Mouse (Mus musculus) liver, adult 2 months (tissue): Measurements from ENCODE around the gene Ryk. TPM values are rescaled to one million over a fixed set of nuclear protein-coding genes. Genes with fewer than 3 reads are reported as not detected.

ENCODE experiments used
- DNase-seq: peaks from one replicate; pipeline ENCODE4 v3.0.0-alpha.2; 2011; ENCODE audit warnings: low read depth, low spot score; ENCODE audit errors: extremely low read depth
- H3K27ac ChIP-seq: fragments of 200-500 bp; replicated peaks from 2 replicates; pipeline ENCODE4 v1.5.1; 2012; ENCODE audit warnings: low read depth, mild to moderate bottlenecking, control low read depth, inconsistent platforms, low read length; ENCODE audit not compliant: insufficient read depth
- H3K27me3 ChIP-seq: fragments of 200-500 bp; 2 replicates; pipeline ENCODE4 v1.6.1; 2012; ENCODE audit warnings: mild to moderate bottlenecking, moderate library complexity, low read length, inconsistent platforms; ENCODE audit not compliant: control insufficient read depth, insufficient read depth
- H3K36me3 ChIP-seq: fragments of 200-500 bp; 2 replicates; pipeline ENCODE4 v1.6.1; 2012; ENCODE audit warnings: low read length, inconsistent platforms; ENCODE audit not compliant: control insufficient read depth, insufficient read depth
- H3K4me1 ChIP-seq: fragments of 200-500 bp; 2 replicates; pipeline ENCODE4 v1.6.1; 2011; ENCODE audit warnings: low read length; ENCODE audit not compliant: control insufficient read depth, insufficient read depth
- H3K4me3 ChIP-seq: fragments of 200-500 bp; 2 replicates; pipeline ENCODE4 v1.5.1; 2011; ENCODE audit warnings: low read depth, mild to moderate bottlenecking, control low read depth, low read length, moderate library complexity; ENCODE audit not compliant: insufficient read depth
- H3K79me2 ChIP-seq: fragments of 200-500 bp; 2 replicates; pipeline ENCODE4 v1.6.1; 2012; ENCODE audit warnings: inconsistent platforms, mild to moderate bottlenecking, low read length, moderate library complexity; ENCODE audit not compliant: control insufficient read depth, insufficient read depth
- H3K9ac ChIP-seq: fragments of 200-500 bp; 2 replicates; pipeline ENCODE4 v1.6.1; 2012; ENCODE audit warnings: low read depth, mild to moderate bottlenecking, control low read depth, inconsistent platforms, low read length
- CTCF ChIP-seq: fragments of 200-500 bp; IDR thresholded peaks from 2 replicates; pipeline ENCODE4 v1.5.1; 2011; ENCODE audit warnings: low read depth, low read length, control low read depth
- POLR2A ChIP-seq: fragments of 200-500 bp; IDR thresholded peaks from 2 replicates; pipeline ENCODE4 v1.6.1; 2011; ENCODE audit warnings: low read length, control low read depth; ENCODE audit not compliant: insufficient read depth; ENCODE audit errors: extremely low read depth
- WGBS: fragments of 180-500 bp; shearing (Covaris S2); methylation state at CpG from one replicate; pipeline ENCODE4 v1.1.7; 2018; 5-methylcytosine and 5-hydroxymethylcytosine counted together
- polyA plus RNA-seq: library from polyadenylated mRNA; depleted of rRNA; stranded (reverse); fragments of >200 nt; gene quantifications from 2 replicates; pipeline ENCODE4 v1.2.3, GENCODE M21; 2012
- total RNA-seq: library from RNA; depleted of rRNA; stranded (reverse); fragments of >200 nt; gene quantifications from 2 replicates; pipeline ENCODE4 v1.2.3, GENCODE M21; 2014

The Ryk gene
- total and polyA plus RNA-seq, 2 experiments, result 17.2 to 26.6 TPM

DNA sequence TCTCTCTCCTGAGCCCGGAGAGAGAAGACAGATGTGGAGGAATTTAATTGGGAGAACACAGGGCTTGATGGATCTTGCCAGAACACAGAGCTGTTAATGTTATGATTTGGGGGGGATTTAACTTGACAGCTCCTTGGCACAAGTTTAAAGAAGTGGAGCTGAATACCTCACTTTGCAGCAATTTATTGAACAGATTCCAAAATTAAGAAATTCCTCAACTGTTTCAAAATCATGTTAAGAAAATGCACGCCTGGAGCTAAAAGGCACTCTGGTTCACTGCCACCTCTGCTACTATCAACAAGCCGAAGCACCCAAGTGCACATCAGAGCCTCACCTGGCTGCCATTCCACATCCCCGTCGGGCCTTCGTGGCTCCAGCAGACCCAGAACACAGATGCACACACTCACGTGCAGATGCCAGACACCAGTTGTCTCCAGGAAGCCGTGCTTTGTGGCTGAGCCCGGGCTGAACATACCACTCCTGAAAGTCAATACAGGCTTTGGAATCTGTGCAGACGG lies 28.6 kb upstream of the Ryk start:
- 79% methylated on average over 10 of the region's 10 CpGs for WGBS
- Histone ChIP-seq H3K27me3 (no peaks in the 10 kb centered on the region), H3K4me1 (peaks cover 1% of the 10 kb centered on the region; the same call in 1 of the 2 replicates), H3K9ac (no peak overlapping the region), H3K4me3 (no peak overlapping the region), H3K27ac (no peak overlapping the region), H3K36me3 (no peaks in the 10 kb centered on the region), H3K79me2 (no peaks in the 10 kb centered on the region)
- no peak for DNase-seq
- no peak for TF ChIP-seq POLR2A
- TF ChIP-seq CTCF, result no peak

GRCm38 (mm10) chr9:102811192-102811591 lies 23.5 kb upstream of the Ryk start:
- Histone ChIP-seq H3K4me3 (no peak overlapping the region), H3K4me1 (no peaks in the 10 kb centered on the region), H3K27ac (0 out of 2 replicates have a peak overlapping the region, but pooled peaks have one; percentile 4), H3K9ac (no peak overlapping the region), H3K36me3 (no peaks in the 10 kb centered on the region), H3K27me3 (no peaks in the 10 kb centered on the region), H3K79me2 (no peaks in the 10 kb centered on the region)
- DNase-seq, result no peak
- TF ChIP-seq POLR2A (no peak), CTCF (no peak)
- 87% methylated on average over 5 of the region's 5 CpGs for WGBS

DNA sequence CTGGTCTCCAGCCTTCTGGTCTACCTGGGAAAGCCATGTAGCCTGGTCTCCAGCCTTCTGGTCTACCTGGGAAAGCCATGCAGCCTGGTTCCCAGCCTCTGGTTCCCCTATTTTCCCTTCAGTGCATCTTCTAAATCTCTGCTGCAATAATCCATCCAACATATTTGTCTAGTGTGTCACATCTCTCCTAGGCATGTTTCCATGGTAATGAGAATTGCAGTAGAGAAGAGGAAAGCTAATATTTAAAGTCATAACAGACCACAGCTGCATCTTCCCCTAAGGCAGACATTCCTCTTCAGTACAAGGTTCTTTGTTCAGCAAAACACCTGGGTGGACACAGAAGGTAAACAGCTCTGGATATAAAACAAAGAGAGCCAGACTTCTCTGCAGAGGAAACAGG lies 16.5 kb upstream of the Ryk start:
- H3K79me2 ChIP-seq, result no peaks in the 10 kb centered on the region
- TF ChIP-seq CTCF (no peak), POLR2A (no peak)
- no peak for DNase-seq
- H3K4me1 ChIP-seq, result no peaks in the 10 kb centered on the region
- no peaks in the 10 kb centered on the region for H3K27me3 ChIP-seq
- no peak overlapping the region for H3K4me3 ChIP-seq
- H3K36me3 ChIP-seq, result no peaks in the 10 kb centered on the region
- H3K9ac ChIP-seq, result no peak overlapping the region
- H3K27ac ChIP-seq, result no peak overlapping the region

DNA sequence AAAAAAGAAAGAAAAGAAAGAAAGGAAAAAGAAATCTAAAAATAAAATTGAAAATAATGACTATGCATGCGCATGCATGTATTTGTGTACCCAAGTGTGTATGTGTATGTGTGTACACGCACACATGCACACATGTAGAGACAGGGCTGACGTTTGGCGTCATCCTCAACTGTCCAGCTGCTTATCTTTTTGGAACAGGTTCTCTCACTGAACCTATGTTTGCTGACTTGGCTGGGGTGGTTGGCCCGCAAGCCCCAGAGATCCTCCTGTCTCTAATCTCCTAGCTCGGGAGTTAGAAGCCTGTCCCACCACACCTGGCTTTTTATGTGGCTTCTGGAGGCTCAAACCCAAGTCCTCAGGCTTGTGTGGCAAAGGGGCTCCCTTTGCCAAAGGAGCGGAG lies 6.1 kb upstream of the Ryk start:
- no peak for DNase-seq
- Histone ChIP-seq H3K4me1 (no peaks in the 10 kb centered on the region), H3K9ac (no peak overlapping the region), H3K27ac (no peak overlapping the region), H3K79me2 (no peaks in the 10 kb centered on the region), H3K4me3 (no peak overlapping the region), H3K36me3 (no peaks in the 10 kb centered on the region), H3K27me3 (no peaks in the 10 kb centered on the region)
- WGBS, result 55% methylated on average over 7 of the region's 7 CpGs
- TF ChIP-seq CTCF (no peak), POLR2A (no peak)

DNA sequence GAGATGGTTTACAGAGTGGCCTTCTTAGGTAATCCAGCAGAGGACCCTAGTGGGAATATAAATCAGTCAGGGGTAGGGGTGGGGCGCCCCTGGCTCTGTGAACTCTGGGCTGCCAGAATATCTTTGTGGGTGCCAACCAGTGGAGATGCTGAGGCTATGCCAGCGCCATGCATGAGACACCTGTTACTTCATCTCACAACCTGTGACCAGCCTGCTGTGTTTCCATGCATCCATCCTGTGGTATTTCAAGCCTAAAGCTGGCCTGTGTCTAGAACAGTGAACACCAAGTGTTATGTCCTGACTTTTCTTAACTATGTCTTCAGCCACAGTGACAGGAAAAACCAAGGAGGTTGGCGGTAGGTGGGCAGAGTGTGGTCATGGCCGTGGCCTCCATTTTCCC lies 3.2 kb upstream of the Ryk start:
- Histone ChIP-seq H3K27ac (no peak overlapping the region), H3K27me3 (no peaks in the 10 kb centered on the region), H3K4me1 (peaks cover 8% of the 10 kb centered on the region), H3K9ac (no peak overlapping the region), H3K79me2 (peaks cover 12% of the 10 kb centered on the region; the same call in 1 of the 2 replicates), H3K4me3 (no peak overlapping the region), H3K36me3 (no peaks in the 10 kb centered on the region)
- TF ChIP-seq POLR2A (no peak), CTCF (no peak)
- 96% methylated on average over 4 of the region's 4 CpGs for WGBS
- no peak for DNase-seq

DNA sequence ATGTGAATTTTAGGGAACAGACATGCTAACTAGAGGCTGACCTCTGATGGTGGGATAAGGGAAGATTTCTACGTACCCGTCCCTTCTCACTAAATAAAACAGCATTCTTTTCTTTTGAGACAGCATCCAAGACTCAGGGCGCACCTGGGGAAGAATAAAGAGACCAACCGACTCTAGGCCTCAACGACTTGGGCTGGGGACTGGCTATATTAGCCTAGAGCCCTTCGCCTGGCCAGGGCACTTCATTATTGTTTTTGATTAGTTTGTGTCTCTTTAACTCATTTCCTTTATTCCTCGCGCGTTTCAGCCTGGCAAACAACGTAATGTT lies 339 bp upstream of the Ryk start:
- no peak for TF ChIP-seq POLR2A
- no peak for TF ChIP-seq CTCF
- peak overlapping the region; percentile 83 for H3K9ac ChIP-seq
- no peaks in the 10 kb centered on the region for H3K27me3 ChIP-seq
- DNase-seq, result no peak
- H3K4me1 ChIP-seq, result peaks cover 12% of the 10 kb centered on the region
- WGBS, result 19% methylated on average over 10 of the region's 10 CpGs
- peaks cover 27% of the 10 kb centered on the region for H3K79me2 ChIP-seq
- no peaks in the 10 kb centered on the region for H3K36me3 ChIP-seq
- H3K4me3 ChIP-seq, result peak overlapping the region; percentile 89
- H3K27ac ChIP-seq, result peak overlapping the region; percentile 64
